Mouse (Mus musculus) hindlimb bud, embryonic 11.5 days (tissue): Measurements from ENCODE around the gene Pax5.
A peak's percentile ranks its signal among the peaks of the same experiment; 100 is the strongest.

ENCODE experiments used
- DNase-seq: peaks from one replicate; pipeline ENCODE4 v3.0.0-alpha.2; 2012; ENCODE audit warnings: low read depth, low spot score; ENCODE audit errors: extremely low spot score

Gene Pax5

DNA sequence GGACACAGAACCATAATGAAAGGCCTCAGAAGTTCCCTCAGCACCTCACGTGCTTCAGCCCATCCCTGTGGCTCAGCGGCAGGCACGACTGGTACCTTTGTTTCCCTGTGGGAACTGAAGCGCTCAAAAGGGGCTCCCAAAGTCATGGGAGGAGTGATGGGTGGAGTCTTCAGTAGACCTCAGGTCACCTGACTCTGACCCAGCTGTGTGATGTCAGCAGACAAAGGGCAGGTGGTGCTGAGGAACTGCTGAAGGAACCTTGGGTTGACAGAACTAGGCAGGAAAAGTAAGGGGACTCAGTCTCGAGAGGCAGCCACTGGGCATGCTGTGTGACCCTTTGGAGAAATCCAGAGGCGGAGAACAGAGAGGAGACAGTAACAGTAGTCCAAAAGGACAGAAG, 41.7 kb downstream of the Pax5 start:
- no peak for DNase-seq

DNA sequence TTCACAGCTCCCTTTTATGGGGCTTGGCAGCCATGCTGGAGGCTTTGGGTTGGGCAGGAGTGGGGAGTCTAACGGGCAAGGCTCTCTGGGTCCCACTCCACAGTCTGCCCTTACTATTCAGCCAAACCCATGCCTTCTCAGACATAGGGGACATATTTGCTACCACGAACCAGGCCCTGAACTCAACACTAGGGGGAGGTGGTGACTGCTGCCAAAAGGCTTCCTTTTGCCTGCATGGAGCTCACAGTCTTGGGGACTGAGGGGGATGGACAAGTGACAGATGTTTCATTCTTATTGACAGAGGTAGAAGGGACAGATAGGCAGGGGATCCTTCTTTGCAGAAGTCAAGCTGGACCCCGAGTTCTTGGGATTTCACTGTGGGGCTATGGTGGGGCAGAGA, 42.1 kb downstream of the Pax5 start:
- DNase-seq, result no peak

DNA sequence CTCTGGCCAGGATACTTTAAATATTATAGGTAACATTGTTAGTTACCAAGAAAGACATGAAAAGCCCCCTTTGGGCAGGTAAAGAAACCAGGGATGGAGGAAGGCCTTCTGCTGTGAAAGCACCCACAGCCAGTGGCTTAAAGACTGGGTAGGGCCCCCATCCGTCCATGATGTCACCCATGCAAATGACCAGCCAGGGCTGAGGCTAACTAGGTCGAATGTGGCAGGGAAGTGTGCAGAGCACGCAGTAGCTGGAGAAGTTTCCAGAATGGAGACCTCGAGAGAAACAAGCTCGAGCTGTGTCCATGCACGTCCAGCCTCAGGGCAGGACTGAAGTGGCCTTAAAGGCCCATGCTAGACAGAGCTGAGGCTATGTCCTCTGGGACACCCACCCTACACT, 42.9 kb downstream of the Pax5 start:
- DNase-seq, result no peak

DNA sequence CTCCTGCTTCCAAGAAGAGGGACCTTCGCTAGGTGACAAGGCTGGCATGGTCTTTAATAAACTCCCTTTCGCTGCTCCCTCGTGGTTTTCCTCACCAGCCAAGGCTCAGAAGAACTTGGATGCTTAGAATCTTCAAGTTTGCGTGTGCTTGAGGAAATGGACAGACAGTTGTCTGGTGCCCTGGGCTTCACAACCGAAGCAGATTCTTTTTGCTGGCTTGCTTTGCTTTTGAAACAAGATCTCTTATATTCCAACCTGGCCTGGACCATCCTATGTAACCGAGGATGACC, 45.6 kb downstream of the Pax5 start:
- no peak for DNase-seq

DNA sequence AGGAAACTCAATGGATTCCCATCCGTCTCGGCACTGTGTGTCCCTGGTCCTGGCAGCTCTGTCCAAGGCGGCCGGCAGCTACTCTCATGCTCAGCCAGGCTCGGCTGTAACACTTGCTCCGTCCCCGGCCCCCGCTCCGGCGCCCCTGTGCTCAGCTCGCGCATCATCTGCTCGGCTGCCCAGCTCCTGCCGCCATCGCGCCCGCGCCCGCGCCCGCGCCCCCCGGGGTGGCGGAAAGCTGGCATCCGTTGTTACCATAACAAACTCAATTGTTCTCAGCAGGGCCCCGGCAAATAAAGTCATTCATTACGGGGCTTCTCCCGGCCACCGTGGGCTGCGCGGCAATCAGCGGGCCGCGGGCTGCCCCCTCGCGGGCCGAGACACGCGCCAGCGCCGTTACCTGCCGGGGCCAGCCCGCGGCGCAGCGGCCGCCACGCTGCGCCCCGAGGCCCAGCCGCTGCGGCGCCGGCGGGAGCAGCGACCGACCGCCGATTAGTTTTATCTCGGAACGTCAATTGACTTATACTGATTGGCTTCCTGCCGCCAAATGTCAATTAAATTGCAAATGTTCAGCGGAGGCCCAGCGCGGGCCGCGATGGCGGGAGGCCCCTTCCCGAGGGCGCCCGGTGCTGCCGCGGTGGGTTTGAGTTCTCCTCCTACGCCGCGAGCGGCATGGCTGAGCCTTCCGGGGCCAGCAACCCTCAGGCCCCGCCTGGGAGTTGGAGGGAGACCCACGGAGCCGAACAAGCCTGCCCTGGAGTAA, 46.1 kb downstream of the Pax5 start:
- DNase-seq, result no peak

DNA sequence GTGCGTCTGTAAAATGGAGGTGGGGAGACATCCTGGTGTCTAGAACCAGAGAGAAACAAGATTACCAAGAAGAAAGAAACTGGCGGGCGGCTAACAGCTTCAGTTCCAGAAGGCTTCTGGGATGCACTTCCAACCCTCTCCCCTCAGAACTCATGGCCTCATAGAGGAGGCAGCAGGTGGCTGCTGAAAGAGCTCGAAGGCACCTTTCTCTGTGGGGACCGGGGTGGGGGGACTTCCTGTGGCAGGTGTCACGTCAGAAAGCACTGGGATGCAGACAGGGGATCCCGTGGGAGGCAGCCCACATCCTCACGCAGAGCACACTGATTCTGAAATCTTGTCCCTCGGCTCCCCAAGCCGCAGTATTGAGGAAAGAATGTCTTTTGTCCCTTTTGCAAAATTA, 46.8 kb downstream of the Pax5 start:
- no peak for DNase-seq

DNA sequence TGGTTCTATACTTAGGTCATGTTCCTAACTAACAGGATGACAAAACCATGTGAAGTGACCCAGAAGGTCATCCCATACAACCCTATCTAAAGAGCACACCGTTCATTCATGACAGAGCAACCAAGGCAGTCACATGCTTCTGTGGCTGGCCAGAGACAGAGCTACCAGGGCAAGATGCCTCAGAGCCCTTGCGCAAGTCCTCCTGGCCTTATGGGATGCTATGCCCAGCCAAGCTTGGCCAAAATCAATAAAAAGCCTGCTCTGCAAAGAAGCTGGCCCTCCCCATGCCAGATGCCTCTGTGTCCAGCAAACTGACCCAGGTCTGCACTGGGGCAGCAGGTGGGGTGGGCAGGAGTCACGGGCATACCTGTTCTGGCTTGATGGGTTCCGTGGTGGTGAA, 65.1 kb downstream of the Pax5 start:
- DNase-seq, result no peak

DNA sequence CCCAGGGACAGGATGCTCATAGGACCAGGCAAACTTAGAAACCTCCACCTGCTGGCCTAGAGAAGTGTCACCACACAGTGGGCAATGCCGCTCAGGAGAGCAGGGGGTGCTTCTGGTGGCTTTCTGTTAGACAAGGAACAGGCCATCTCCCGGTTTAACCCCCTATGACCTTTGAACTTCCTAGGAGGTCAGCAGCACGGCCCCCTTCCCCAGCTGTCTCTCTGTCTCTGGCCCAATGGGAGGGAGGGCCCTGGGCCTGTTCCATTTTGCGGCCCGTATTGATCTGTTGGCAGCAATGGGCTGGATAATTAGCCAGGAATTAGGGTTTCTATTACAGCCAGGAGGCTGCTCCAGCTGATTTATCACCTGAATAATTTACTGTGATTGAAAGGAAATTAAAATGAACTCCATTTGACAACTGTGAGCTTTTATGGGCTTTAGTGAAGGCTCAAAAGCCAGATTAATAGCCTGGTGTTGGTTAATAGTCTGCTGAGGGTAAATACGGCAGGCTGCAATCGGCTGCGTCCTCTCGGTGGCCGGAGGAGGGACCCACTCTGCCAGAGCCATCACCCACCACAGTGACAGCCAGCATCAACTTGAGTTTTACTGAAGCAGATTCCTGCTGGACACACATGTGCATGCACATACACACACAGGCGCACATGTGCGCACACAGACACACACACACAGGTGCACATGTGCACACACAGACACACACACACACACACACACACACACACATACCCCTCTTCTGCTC, 68.3 kb downstream of the Pax5 start:
- peak; percentile 93 for DNase-seq

DNA sequence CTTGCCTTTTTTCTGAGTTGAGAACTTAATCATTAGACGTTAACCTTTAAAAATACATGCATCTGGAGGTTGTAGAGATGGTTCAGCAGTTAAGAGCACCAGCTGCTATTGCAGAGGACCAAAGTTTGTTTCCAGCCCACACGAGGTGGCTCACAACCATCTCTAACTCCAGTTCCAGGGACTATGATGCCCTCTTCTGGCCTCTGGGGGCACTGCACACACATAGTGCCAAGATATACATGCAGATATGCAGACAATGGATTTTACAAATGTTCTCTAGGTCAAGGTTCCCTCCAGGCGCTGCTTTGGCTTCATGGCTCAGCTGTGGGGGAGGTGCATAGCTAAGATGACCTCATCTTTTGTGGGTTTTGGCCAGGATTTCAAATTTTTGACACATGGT, 74.7 kb downstream of the Pax5 start:
- no peak for DNase-seq

DNA sequence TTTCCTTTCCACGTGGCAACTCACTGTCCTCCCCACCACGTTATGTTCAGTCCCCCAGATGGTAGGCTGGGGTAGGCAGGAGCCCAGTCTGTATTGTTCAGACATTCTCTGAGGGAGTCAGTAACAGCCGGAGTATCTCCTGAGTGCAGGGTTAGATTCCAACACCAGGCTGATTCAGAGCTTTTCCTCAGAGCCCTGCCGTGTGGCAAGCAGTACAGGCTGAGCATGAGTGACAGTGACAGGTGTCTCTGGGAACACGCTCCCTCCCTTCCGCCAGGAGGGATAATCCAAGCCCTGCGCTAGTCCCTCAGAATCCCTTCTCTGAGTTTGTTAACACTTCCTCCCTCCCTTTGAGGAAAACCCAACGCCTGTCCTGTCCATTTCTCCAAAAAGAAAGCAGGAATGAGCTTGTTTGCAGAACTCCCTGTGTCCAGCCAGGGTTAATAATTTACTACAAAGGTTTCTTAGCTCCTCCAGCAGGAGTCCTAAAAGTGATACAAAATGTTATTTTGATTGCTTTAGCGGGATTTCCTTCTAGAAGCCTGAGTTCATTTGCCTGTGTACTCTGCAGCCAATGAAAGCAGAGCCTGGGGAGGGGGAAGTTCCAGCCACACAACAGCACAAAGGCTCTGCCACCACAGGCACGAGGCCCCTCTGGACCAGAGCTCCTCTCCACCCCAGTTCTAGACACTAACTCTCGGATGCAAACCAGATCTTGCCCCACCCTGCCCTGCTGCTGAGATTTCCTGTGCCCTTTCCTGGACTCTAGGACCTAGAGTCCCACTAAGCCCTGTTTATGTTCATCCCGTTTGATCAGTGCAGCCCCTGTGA, 76.4 kb downstream of the Pax5 start:
- DNase-seq, result no peak

DNA sequence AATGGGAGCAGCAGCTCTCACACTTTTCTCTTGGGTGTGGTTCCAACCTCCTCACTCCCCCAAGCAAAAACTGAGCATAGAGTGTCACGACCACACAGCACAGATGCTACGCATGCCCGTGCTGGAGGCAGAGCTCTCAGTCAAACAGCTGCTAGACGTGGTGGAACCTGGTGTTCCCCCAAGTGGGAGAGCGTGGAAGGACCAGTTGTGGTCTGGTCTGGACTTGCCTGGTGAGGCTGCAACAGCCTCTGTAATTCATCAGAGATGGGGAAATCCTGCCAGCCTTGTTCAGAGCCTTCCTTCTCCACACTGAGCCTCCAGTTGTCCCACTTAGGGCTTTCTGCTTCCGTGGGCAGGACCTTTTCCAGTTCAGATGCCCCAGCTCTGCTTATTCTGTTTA, 80.2 kb downstream of the Pax5 start:
- no peak for DNase-seq

DNA sequence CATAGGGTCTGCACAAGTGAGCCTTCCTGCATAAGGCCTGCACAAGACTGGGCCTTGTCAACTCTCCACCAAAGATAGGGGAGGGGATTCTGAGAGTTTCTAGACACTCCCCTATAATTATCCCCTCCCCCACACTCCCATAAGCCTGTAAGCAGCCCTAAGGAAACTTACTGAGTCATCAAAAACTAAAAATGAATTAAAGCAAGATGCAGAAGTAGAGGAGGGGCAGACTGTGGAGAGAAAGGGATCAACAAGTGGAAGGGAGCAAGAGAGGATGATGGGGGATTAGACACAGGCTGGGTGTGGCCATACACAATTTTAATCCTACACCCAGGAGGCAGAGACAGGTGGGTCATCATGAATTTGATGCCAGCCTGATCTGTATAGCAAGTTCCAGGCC, 82.4 kb downstream of the Pax5 start:
- DNase-seq, result no peak

DNA sequence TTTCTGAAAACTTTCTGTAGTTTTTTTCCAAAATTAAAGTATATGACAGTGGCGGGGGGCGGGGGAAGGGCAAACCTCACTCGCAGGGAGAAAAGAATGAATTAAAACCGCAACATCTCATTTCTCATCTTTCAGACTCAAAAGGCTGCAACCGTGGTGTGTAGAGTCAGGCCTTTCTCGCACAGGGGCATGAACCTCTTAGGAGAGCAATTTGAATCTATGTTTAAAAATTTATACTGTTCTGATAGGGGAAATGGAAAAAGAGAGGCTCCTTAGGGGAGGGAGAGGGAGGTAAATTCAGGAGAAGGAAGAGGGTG, 85.2 kb downstream of the Pax5 start:
- DNase-seq, result no peak

DNA sequence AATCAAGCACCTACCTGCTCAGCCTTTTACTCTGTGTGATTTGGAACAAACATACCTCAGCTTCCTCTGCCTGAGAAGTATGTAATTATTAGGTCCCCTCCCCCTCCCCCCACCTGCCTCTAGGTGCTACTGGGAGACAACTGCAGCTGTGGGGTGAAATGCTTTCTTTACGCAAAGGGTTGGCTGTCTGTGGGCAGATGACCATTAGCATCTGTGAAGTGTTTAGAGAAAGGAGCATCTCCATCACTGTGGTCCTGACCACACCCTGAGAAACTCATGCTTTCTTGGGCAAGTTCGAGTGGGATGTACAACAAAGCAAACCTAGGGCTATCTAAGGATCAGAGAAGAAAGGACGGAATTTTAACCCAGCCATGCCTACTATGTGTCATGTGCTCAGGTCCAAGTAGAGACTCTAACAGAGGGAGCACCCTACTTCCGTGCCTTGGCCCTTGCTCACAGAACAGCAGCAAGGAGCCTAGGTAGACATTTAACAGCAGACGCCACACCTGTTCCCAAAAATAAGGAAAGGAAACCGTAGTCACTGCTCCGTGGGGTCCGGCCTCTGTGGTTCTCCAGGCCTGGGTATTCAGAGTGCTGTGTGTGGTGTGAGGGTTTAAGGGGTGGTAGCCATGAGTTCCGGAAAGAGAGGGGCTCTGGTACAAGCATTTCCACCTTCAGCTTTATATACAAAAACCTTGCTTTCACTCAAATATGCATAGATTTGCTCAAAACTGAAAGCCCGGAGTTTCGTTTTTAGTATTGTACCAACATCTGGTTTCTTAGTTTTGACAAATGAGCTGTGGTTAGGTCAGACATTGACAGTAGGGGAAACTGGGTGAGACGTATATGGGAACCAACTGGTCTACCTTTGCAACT, 85.8 kb downstream of the Pax5 start:
- no peak for DNase-seq

DNA sequence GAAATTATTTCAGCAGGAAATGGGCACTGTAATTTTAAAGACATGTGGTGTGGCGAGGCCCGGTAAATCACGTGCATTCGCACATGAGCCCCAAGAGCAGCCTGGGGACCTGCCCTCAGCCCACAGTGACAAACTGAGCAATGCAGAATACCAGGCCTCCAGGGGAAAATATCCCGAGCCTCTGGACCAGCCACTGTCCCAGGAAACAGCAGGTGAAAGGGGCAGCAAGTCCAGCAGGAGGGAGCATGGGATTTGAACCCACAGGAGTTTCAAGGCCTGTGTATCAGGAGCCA, 86.9 kb downstream of the Pax5 start:
- no peak for DNase-seq

DNA sequence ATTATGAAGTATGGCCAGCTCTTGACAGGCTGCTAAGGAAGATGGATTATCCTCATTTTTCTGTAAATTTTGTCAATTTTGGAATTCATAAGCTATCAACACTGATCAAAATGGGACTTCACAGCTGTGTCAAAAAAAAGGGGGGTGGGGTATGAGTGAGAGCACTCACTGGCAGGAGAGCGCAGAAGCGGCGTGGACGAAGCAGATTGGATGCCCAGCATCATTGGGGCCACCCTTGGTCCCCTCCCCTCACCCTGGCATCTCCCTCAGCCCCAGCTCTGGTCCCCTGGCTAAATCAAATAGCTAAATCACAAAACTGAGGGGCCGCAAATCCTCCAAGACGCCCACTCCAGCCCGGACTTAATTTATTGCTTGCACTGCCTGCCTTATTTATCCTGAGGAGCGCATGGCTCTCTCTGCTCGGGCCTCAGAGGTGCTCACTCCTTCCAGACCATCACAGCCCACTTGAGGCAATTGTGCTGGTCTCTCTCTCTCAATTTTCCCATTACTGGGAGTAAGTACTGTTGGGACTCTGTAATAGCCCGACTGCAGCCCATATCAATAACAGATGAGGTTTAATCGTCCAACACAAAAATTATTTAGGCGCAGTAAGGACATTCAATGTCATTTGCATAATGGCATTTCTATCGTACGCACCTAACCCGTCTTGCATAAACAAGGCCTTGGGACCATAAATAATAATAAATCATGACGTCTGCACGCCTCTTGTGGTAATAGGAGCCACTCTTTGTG, 87.4 kb downstream of the Pax5 start:
- no peak for DNase-seq

DNA sequence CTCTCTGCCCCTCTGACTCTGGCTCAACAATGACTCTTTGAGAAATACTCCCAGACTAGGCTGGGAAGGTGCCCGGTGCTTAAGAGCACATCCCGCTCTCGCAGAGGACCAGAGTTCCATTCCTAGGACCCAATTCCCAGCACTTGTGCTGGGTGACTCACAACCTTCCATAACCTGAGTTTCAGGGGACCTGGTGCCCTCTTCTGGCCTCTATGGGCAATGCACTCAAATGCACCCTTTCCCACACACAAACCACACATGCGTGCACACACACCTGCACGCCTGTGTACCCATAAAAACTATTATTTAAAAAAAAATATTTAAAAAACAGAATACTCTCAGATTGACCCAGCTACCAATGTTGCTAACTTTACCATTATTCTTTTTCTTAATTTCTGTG, 90.0 kb downstream of the Pax5 start:
- DNase-seq, result no peak

DNA sequence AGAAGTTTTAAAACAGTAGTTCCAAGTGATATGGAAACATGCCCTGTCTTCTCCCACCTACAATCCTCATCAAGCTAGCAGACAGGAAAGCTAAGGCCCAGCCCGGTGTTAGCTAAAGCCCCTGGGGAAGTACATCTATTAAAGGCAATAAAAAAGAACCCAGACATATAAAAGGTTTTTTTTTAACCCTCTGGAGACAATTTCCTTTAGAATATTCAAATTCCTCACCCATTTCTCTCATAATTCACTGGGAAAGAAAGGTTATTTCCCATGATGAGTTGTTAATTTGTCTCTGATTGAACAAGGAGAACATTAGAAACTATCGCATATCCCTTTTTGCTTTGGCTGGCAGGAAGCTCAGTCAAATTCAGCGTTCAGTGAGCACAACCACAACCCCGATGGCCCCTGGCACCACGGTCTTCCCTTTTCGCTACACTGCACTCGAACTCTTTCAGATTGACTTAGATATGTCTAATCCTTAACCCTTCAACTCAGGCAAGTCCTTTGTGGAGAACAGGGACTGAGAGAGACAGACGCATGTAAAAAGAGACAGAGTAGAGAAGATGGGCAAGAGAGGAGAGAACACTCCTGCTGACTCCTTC, 96.1 kb downstream of the Pax5 start:
- DNase-seq, result no peak

DNA sequence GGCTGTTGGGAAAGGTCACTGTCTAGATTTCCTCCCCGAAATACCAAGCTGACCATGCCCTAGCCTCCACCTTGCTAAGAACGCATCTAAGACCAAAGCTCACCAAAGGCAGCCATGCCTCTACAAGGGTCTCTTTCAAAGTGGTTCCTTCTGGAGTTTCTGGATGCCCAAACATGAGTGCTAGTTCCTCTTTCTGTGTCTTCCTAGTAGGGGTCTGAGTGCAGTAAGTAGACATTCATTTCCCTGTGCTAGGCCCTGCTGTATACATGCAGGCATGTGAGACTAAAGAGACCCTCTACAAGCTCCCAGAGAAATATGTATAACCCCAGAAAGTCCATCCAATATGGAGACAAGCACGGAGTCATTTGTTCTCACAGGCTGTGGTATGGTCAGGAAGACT, 97.9 kb downstream of the Pax5 start:
- DNase-seq, result no peak

DNA sequence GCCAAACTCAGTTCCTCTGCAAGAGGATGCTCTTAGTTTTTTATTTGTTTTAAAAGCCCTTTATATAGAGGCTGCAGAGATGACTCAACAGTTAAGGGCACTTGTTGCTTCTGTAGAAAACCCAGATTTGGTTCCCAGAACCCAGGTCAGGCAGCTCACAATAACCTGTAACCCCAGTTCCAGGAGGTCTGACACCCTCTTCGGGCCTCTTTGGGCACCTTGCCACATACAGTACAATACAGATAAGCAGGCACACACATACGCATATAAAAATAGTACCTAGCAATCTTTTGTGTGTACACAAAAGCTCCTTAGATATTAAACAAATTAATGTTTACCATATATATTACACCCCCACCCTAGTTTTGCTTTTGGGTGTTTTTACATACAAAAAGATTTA, 104.8 kb downstream of the Pax5 start:
- no peak for DNase-seq
